Mouse (Mus musculus) right cerebral cortex, postnatal 36 days (tissue): ENCODE measurements around the gene 4921504E06Rik.

ENCODE experiments used
- DNase-seq, 2 experiments: peaks; one replicate each; pipeline ENCODE4 v3.0.0; 2022; ENCODE audit warnings: low spot score in 2 of 2, mixed read lengths in 1 of 2

4921504E06Rik gene

DNA sequence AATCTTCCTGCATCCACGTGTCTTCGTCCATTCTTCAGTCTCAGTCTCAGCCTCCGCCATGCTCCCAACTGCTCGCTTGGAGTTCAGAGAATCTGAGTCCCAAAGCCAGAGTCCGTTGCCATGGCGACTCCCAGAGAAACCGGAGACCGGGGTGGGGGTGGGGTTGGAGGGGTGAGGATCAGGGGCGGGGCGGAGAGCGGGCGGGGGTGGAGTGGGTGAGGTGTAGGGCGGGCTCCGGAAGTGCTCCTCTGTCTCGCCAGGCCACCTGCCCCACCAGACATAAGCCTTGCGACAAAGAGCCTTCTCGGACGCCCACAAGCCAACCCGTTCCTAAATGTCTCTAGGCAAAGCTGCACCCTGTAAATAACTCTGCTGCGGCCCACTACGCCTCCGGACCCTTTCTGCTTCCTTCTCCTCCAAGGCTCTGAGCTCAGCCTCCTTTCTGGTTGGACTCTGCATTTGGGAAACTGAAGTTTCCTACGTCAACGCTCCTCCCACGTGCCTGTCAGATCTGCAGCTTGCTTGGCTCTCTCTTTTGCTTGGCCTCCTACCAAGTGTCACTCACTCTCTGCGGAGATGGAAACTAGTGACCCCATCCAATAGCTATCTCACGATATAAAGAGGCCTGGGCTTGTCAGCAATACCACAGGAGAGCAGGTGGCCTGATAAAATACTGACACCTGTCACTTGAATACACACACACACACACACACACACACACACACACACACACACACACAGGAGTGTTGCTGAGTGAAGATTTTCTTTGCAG lies at the start of gene 4921504E06Rik:
Gene 4921504E06Rik (minus strand): TSS at position 94 of the 772 bp plus-strand sequence.
- peak; percentile 90 to 95 for DNase-seq

- DNase-seq = no peak
Observed at GRCm38 (mm10) chr2:19601386-19601925, 47.7 kb upstream of the 4921504E06Rik start.

GRCm38 (mm10) chr2:19600860-19601259 lies 47.1 kb upstream of the 4921504E06Rik start:
- no peak for DNase-seq

DNA sequence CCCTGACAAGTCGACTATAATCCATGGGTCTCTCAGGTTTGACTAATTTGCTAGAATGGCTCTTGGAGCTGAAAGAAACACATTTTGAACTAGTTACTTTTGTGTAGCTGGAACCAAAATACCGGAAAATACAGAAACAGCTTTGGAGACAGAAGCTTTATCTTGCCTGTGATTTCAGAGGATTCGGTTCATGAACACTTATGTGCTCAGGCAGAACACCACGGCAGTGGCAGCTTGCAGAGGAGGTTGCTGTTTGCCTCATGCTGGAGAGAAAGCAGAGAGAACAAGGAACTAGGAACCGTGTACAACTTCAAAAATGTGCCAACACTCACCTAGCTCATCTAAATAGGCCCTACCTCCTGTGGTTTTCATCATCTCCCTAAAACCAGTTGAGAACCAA lies 46.1 kb upstream of the 4921504E06Rik start:
- peak in 1 of 2 experiments; percentile 13 for DNase-seq

GRCm38 (mm10) chr2:19596988-19597387 lies 43.3 kb upstream of the 4921504E06Rik start:
- no peak for DNase-seq

GRCm38 (mm10) chr2:19596426-19596825 lies 42.7 kb upstream of the 4921504E06Rik start:
- DNase-seq = no peak

DNA sequence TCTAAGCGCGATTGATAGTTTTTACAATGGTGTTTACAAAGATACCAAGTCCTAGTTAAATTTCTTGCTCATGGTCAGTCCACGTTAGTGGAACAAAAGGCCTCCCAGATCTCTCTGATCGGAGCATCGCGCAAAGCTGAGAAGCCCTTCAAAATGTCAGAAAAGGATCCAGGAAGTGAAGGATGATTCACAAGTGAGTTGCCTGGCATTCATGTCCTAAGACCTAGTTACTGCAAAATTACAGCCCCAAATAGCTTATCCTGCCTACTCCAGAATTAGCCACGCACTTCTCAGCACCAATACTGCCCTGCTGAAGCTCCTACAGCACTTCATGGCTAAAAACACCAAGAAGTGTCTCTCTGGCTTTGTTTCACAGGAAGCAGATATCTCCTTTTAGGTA lies 41.1 kb upstream of the 4921504E06Rik start:
- no peak for DNase-seq

DNA sequence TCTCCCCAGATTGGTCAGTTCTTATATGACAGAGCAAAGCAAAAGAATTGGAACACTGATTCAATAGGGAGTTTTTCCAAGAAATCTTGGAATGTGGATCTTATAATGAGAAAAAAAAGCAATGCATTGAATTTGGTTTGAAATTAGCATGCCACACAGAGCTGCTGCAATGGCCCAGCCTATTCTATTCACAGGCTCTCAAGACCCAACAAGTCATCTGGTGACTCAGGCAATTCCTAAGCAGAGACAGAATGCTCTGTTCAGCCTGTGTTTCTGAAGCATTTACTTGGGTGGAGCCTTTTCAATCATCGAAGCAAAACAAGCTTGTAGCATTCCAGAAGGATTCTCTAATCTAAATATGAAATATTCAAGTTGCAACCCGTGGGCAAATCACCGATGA lies 26.1 kb upstream of the 4921504E06Rik start:
- no peak for DNase-seq

DNA sequence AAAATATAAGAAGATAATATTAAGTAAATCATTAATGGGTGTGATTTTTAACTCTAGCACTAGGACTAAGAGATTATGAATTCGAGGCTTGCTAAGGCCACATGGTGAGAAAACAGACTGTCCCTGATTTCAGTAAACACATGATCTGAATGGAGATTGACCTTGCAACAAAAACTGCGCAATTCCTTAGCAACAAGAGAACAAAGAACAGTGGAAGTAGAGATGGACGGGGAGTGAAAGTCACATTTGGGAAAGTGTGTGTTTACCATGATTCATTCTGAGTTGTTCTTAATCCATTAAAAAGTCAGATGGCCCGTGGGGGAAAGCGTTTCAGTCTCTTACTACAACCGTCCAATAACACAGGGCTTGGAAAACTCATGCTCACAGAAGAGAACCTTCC lies 25.5 kb upstream of the 4921504E06Rik start:
- no peak for DNase-seq

- DNase-seq = no peak
Observed at GRCm38 (mm10) chr2:19562114-19562829, 8.6 kb upstream of the 4921504E06Rik start.

DNA sequence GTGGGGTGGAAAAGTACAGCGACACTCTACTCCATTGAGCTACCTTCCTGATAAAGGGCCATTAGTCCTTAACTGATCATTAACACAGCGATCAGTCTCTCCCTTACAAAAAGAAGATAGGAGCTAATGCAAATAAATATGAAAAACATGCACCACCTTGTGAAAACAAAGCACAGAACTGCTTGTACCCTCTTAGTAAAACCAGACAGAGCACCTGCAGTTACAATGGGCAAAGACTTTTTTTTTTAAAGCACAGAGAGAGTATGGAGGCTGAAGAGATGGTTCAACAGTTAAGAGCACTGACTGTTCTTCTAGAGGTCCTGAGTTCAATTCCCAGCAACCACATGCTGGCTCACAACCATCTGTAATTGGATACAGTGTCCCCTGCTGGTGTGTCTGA lies 6.9 kb upstream of the 4921504E06Rik start:
- no peak for DNase-seq

- no peak for DNase-seq
Observed at GRCm38 (mm10) chr2:19560071-19560470, 6.4 kb upstream of the 4921504E06Rik start.

GRCm38 (mm10) chr2:19551396-19551795 lies 2.3 kb downstream of the 4921504E06Rik start:
- no peak for DNase-seq

DNA sequence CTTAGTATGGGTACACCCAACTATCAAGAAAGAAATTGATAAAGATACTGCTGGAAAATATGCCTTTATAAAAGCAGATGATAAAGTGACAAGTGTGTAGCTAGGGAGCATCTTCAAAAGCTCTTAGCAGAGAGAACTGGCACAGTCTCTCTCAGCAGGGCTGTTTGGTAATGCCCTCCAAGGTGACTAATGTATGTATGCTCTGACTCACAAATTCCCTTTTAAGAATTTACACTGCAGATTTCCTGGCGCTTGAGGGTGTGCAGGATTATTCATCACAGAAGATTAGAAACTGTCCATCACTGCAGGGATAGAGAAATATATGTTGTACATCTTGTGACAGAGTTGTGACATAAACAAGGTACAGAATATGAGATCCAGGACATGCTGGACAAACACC lies 12.8 kb downstream of the 4921504E06Rik start:
- DNase-seq = no peak

GRCm38 (mm10) chr2:19529428-19529827 lies 24.3 kb downstream of the 4921504E06Rik start:
- no peak for DNase-seq

DNA sequence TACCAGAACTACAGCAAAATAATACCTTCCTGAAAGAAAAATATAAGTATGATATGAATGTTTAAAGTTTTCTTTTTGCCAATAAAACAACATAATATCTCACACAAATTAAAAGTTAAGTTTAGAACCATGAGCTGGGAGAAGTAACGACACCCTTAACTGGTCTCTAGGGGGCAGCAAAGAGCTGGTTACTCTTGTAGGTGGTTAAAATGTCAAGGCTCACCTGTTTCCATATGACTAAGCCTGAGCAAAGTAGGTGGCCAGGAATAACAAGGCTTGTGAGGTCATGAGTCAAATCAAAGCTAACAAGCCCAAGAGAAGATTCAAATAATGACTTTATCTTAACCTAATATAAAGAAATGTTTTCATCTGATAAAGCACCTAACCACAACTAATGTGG lies 24.9 kb downstream of the 4921504E06Rik start:
- DNase-seq = peak; percentile 29 to 38

DNA sequence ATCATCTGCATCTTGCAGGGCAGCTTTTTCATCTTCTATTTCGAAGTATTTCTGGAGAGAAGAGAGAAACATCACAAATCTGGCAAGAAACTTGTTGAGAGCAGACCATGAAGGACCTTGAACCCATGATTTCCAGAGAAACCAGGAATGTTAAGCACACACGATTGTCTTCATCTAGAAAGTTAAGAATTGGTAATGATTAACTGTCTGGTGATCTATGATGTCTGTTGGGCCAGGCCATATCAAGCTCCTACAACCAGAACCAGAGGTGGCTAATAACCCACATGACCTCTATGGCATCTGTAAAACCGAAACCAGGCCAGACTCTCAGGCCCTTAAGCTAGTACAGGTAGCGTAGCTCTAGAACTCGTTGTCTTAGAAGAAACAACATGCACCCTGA lies 29.6 kb downstream of the 4921504E06Rik start:
- DNase-seq = no peak

DNA sequence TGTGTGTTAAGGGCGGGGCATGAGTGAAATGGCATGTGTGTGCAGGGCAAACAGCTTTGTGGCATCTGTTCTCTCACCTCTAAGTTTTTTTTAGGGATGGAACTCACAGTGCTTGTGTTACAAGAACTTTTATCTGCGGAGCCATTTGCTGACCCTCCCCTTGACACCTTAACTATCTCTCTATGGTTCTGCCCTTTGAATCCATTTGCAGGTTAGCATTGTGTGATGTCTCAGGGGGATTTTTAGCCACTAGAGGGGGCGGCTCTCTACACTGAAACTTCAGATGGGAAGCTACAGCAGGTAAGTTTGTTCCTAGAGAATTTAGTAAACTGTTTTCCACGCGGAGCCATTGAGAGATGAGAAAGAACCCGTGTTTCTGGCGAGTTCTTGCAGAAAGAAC lies 32.1 kb downstream of the 4921504E06Rik start:
- DNase-seq = peak in 1 of 2 experiments; percentile 23

- no peak for DNase-seq
Observed at GRCm38 (mm10) chr2:19520617-19521016, 33.1 kb downstream of the 4921504E06Rik start.

GRCm38 (mm10) chr2:19519768-19520167 lies 33.9 kb downstream of the 4921504E06Rik start:
- peak; percentile 29 to 43 for DNase-seq

DNA sequence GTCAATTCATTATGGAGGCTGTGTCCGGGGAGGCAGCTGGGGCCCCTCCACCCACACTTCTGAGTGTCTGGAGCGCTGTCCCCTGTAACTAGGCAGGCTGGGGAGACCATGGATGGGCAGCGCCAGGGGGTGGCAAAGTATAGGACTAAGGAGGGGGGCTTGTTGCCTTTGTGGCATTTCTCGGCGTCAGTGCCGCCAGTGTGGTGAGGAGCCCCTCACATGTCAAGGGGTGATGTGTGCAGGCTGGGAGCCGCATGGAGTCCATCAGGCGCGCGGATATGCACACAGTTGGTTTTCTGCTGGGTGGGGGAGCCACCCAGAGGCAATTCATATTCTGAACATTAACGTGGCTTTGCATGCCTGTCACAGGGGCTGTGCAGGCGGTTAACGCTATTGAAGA lies 35.8 kb downstream of the 4921504E06Rik start:
- no peak for DNase-seq

- no peak for DNase-seq
Observed at GRCm38 (mm10) chr2:19512381-19512780, 41.3 kb downstream of the 4921504E06Rik start.

GRCm38 (mm10) chr2:19511032-19511431 lies 42.7 kb downstream of the 4921504E06Rik start:
- no peak for DNase-seq
